Mouse (Mus musculus): ENCODE data around the gene Elane.

GRCm38 (mm10) chr10:79857452-79857811 is 28.6 kb upstream of the Elane start:
- TF ChIP-seq CTCF (IDR thresholded peaks at IDR 0.05; ENCODE audit: low read depth) = no peak
- TF ChIP-seq EP300 (IDR thresholded peaks at IDR 0.05; ENCODE audit: low read depth) = no peak

Data from liver, postnatal 0 days (tissue).